Comparison of ENCODE assay signal across 9 mouse cellular contexts in genomic region chr8:124283644-124284332, GRCm38 (mm10). TPM values are rescaled to one million over a fixed set of nuclear protein-coding genes. Genes with fewer than 3 reads are reported as not detected.
DNase-seq lines count a peak whose midpoint lies in the region; ATAC-seq and TF ChIP-seq lines count a peak whose summit lies in the region.
"Had no signal": no experiment of that assay in that cellular context is flagged by ENCODE, and none has a peak within 500 bp of the region (broad histone marks: within the 10 kb centered on the region; RNA-seq: fewer than 3 reads in every experiment).

No protein-coding gene starts in this region.

- TF ChIP-seq CTCF in olfactory bulb, adult 2 months (IDR thresholded peaks at IDR 0.05; ENCODE audit: insufficient read depth, low read depth, low read length) = no peak

- H3K27ac ChIP-seq in heart, embryonic 15.5 days = peak overlapping the region; percentile 74
- H3K27ac ChIP-seq in embryonic facial prominence, embryonic 12.5 days = peak overlapping the region; percentile 85
- peak overlapping the region; percentile 63 for H3K27ac ChIP-seq in intestine, embryonic 16.5 days (ENCODE audit: low read length)
- H3K27ac ChIP-seq in olfactory bulb, adult 2 months (ENCODE audit: insufficient read depth, low read depth, low read length) = 0 out of 2 replicates have a peak overlapping the region, but pooled peaks have one; percentile 36

- no peaks in the 10 kb centered on the region for H3K36me3 ChIP-seq in heart, embryonic 15.5 days
- H3K36me3 ChIP-seq in embryonic facial prominence, embryonic 12.5 days = no peaks in the 10 kb centered on the region
- no peaks in the 10 kb centered on the region for H3K36me3 ChIP-seq in intestine, embryonic 16.5 days (ENCODE audit: control insufficient read depth, insufficient read depth, low read length)

- no peaks in the 10 kb centered on the region for H3K9me3 ChIP-seq in heart, embryonic 15.5 days (replicated peaks)
- no peaks in the 10 kb centered on the region for H3K9me3 ChIP-seq in embryonic facial prominence, embryonic 12.5 days
- no peaks in the 10 kb centered on the region for H3K9me3 ChIP-seq in intestine, embryonic 16.5 days (ENCODE audit: control insufficient read depth, low read length)

- H3K4me1 ChIP-seq in heart, embryonic 15.5 days (replicated peaks) = peaks cover 77% of the 10 kb centered on the region
- peaks cover 47% of the 10 kb centered on the region for H3K4me1 ChIP-seq in embryonic facial prominence, embryonic 12.5 days
- peaks cover 46% of the 10 kb centered on the region for H3K4me1 ChIP-seq in intestine, embryonic 16.5 days (ENCODE audit: control insufficient read depth, insufficient read depth, low read length)
- peaks cover 46% of the 10 kb centered on the region for H3K4me1 ChIP-seq in olfactory bulb, adult 2 months (ENCODE audit: control insufficient read depth, insufficient read depth, low read length)

- H3K9ac ChIP-seq in heart, embryonic 15.5 days = peak overlapping the region; percentile 16; the same call in 1 of the 2 replicates
- no peak overlapping the region for H3K9ac ChIP-seq in embryonic facial prominence, embryonic 12.5 days
- H3K9ac ChIP-seq in intestine, embryonic 16.5 days (ENCODE audit: low read depth, low read length) = peak overlapping the region; percentile 32; the same call in 1 of the 2 replicates

- H3K4me2 ChIP-seq in heart, embryonic 15.5 days = no peak overlapping the region
- no peak overlapping the region for H3K4me2 ChIP-seq in embryonic facial prominence, embryonic 12.5 days (replicated peaks)
- no peak overlapping the region for H3K4me2 ChIP-seq in intestine, embryonic 16.5 days (ENCODE audit: low read depth, low read length)

- ATAC-seq in heart, embryonic 15.5 days (replicated peaks; ENCODE audit: insufficient number of reproducible peaks, insufficient read depth, low FRiP score, low read depth) = no peak
- no peak; the same call in 1 of the 2 replicates for ATAC-seq in embryonic facial prominence, embryonic 12.5 days (ENCODE audit: insufficient number of reproducible peaks, insufficient read depth, low FRiP score, low TSS enrichment)
- no peak for ATAC-seq in intestine, embryonic 16.5 days
- ATAC-seq: Patski had no signal

- intact Hi-C loops in heart, postnatal 25 days (cut with DNase I) = loop anchor here (5.0 kb wide), 1 partner anchor 216 kb away; no protein-coding TSS in a partner anchor

- H3K27me3 ChIP-seq in heart, embryonic 15.5 days = no peaks in the 10 kb centered on the region
- H3K27me3 ChIP-seq in embryonic facial prominence, embryonic 12.5 days = no peaks in the 10 kb centered on the region
- H3K27me3 ChIP-seq in intestine, embryonic 16.5 days (replicated peaks; ENCODE audit: control insufficient read depth, insufficient read depth, low read length) = no peaks in the 10 kb centered on the region
- H3K27me3 ChIP-seq: Patski had no signal

- no peak for DNase-seq in heart, postnatal 25 days (ENCODE audit: low spot score)
- DNase-seq in thymus, postnatal 25 days = no peak
- DNase-seq in right cerebral cortex, postnatal 14 days = no peak
- no peak for DNase-seq in lung, postnatal 4 days

- WGBS in heart, embryonic 15.5 days = 60% methylated on average over 11 of the region's 11 CpGs
- whole genome bisulfite sequencing in embryonic facial prominence, embryonic 12.5 days = 35% methylated on average over 11 of the region's 11 CpGs
- 60% methylated on average over 11 of the region's 11 CpGs for WGBS in intestine, embryonic 16.5 days
- WGBS in olfactory bulb, adult 2 months = 65% methylated on average over 11 of the region's 11 CpGs

- H3K4me3 ChIP-seq in heart, embryonic 15.5 days = no peak overlapping the region
- H3K4me3 ChIP-seq in embryonic facial prominence, embryonic 12.5 days = no peak overlapping the region
- no peak overlapping the region for H3K4me3 ChIP-seq in intestine, embryonic 16.5 days (ENCODE audit: low read length)
- no peak overlapping the region for H3K4me3 ChIP-seq in olfactory bulb, adult 2 months (ENCODE audit: insufficient read depth, low read depth, low read length)

- no peak for TF ChIP-seq POLR2A in olfactory bulb, adult 2 months (IDR thresholded peaks at IDR 0.05; ENCODE audit: insufficient read depth, low read depth, low read length)

RNA-seq across cellular contexts. Expression of gene Galnt2, which starts 52.6 kb away (rescaled TPM):
- polyA plus RNA-seq in heart, embryonic 15.5 days (2015; fragmentation: Nextera tagmentation; extraction: Ambion mirVana) = 44.7 and 55.3 TPM in 2 replicates
- 10 to 100 TPM; 37.7 to 41.6 TPM for total RNA-seq in heart, postnatal 25 days (2021)
- 66.2 and 66.8 TPM in 2 replicates for polyA plus RNA-seq in embryonic facial prominence, embryonic 12.5 days (2016; fragmentation: Nextera tagmentation; extraction: Ambion mirVana)
- 35.1 and 35.9 TPM in 2 replicates for polyA plus RNA-seq in intestine, embryonic 16.5 days (2015; fragmentation: Nextera tagmentation; extraction: Ambion mirVana)
- not detected in 2 replicates for polyA plus RNA-seq in olfactory bulb, adult 2 months (2012; ENCODE audit: insufficient read depth, insufficient read length, low replicate concordance, missing spikeins)

Comparison
In these comparisons a context has a peak if more than half of its experiments do, and no peak if none do; other contexts are left out.
1. RNA of gene Galnt2, which starts 52.6 kb away (polyA plus RNA-seq): 66.2 to 66.8 TPM in embryonic facial prominence, embryonic 12.5 days, 44.7 to 55.3 TPM in heart, embryonic 15.5 days and 35.1 to 35.9 TPM in intestine, embryonic 16.5 days; not detected in olfactory bulb, adult 2 months; every median in the first group is over 10 times any median in the second.
2. Peak in every context shown above with its lines, with median percentiles within 50 percentile points of each other: H3K27ac ChIP-seq.